Mouse (Mus musculus) common myeloid progenitor, adult 5-6 weeks (primary cell): Measurements from ENCODE around the gene St8sia2. TPM values are rescaled to one million over a fixed set of nuclear protein-coding genes. Genes with fewer than 3 reads are reported as not detected.

Experiments used
- ATAC-seq: replicated peaks from 2 replicates; pipeline ENCODE4 v1.8.0; 2016; ENCODE audit warnings: low read depth, mild to moderate bottlenecking, moderate TSS enrichment, inconsistent platforms; ENCODE audit not compliant: poor library complexity, severe bottlenecking
- total RNA-seq: library from RNA; stranded (forward); fragments of 200-1000, 187-1606 nt; gene quantifications from 2 replicates; pipeline ENCODE4 v1.2.3, GENCODE M21; 2017

Gene St8sia2
- total RNA-seq, 1 experiment from 2014 or later = 0.46 TPM

DNA sequence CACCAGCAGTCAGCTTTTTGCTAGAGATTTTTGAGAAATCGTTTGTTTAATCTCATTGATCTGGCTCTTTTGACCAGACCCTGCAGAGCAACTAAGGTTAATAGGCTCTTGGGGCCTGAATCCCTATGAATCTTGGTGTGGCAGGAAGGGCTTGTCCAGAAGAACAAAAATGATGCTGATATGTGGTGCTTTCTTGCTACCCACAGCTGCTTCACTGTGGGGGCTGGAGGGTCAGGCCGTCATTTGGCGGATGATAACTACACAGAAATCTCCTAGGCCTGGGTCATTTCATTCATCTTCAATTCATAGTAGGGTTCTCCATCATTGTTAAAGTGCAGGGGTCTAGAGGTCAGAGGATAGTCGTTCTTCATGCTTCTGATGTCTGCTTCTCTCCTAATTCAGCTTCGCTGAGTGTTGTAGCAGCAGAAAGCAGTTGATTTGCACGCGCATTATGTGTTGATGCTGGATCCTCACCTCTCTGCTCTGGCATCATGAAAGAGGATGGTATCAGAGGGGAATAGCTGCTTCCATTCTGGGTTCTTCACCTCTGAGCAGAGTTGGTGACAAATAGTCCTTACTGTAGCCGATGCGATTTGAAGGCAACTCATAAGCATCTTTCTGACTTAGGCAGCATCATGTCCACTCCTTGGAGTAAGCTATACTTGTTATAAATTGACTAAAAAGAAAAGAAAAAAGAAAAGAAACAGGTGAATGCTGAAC lies 122.4 kb downstream of the St8sia2 start:
- no peak for ATAC-seq

DNA sequence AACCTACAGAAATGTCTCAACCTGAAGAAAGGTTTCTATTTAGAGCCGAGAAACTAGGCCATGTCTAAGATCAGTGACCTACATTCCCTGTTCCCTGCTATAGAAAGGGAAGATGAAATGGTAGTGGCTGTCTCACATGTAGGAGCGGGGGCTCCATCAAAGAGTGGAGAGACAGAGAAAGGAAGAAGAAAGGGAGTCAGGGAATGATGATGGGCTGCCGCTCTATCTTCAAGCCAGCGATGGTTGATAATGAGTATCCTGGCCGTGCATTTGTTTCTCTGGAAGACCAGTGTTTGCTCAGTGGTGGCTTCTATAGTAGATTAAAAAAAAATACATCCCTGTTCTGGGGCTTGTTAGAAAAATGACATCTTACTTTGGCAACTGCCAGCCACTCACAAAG lies 123.0 kb downstream of the St8sia2 start:
- no peak for ATAC-seq
